Mouse (Mus musculus): ENCODE measurements around the gene Lnx1. TPM values are rescaled to one million over a fixed set of nuclear protein-coding genes. Genes with fewer than 3 reads are reported as not detected.

Gene Lnx1
- total RNA-seq, 2 experiments from 2014 or later: 5.9 to 7.8 TPM

DNA sequence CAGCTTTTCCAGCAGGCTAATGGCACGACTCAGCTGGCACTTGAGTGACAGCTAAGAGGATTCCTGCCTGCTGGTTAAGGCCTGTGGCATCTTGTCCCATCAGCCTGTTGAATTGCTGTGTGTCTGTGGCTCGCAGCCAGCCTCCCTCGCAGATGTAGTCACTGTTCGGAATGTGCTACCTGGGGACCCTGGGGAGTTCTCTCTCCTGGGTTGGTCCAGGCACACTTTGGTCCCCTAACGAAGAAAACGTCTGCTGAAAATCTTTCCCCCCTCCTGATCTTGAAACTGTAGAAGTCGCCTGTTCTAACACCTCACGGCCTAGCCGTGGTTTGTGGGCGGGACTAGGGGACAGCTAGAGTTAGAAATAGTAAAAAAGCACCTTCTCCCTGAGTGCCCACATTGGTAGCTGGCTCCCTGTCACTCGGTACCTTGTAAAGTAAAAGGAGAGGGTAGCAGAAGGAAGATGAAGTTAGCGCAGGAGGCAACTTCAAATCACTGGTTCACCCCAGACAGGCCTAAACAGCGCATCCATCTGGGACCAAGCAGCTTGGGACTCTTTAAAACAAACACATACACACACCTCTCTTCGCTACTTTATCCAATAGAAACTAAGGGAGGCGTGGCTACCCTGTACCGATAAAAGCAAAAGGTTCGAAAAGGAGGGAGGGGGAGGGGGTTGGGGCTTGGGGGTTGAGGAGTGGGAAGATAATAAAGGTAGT is 1.2 kb upstream of the Lnx1 start:
- DNase-seq: peak in 1 of 2 experiments; percentile 28
- intact Hi-C loops (cut with DNase I): loop anchor here (10.0 kb wide), 1 partner anchor 451 kb away; the partner anchor contains the start of gene Pdgfra

DNA sequence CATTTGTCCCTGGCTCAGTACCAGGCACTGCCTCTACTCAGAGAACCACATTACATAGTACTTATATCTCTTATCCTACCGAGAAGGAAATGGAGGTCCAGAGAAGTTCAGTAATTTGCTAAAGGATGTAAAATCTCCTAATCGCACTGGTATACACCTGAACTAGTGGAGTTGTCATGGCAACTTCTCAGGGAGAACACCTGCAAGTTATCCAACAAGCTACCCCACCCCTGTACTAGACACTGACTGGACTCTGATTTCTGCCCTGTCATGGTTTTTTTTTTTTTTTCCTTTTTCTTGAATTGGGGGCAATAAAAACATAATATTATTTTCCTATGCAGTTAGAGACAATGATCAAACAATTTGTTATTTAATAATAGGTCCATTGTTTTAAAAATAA is 1.8 kb downstream of the Lnx1 start:
- intact Hi-C loops (cut with DNase I): loop anchor here (10.0 kb wide), 1 partner anchor 454 kb away; the partner anchor contains the start of gene Pdgfra
- DNase-seq: no peak

DNA sequence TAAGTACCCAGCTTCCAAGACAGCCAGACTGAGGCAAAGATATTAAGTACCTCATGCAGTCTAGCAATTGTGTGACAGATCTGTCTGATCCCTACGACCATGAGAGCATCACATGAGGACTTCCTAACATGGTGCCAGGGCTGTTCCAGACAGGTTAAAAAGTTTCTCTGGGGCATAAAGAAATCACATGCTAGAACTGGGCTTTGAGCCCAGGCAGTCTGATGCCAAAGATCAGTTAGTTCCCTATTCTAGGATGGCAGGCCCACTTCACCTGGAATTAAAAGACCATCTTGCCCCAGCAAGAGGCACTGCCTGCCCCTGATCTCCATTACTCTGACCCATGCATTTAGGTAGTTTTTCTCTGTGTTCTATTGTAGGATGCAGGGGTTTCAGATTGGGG is 3.0 kb downstream of the Lnx1 start:
- DNase-seq: peak in 1 of 2 experiments; percentile 34
- intact Hi-C loops (cut with DNase I): loop anchor here (10.0 kb wide), 1 partner anchor 455 kb away; the partner anchor contains the start of gene Pdgfra

DNA sequence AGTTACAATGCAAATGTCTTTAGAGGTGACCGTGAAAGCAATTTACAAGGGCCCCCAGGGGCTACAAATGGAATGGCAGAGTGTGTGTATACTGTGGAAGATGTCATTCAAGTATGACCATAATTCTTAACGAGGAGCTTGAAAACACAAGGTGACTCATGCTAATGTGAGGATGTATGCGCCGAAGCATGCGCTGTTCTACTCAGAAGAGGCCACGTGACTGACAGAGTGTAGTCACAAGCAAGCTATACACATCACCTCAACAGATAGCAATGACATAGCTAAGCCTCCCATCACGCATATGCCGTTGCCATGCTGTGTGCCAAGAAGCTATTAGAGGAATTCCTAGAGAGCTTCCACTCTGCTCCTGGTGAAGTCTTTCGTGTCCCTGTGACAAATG is 5.2 kb downstream of the Lnx1 start:
- intact Hi-C loops (cut with DNase I): no loop called here
- no peak for DNase-seq

DNA sequence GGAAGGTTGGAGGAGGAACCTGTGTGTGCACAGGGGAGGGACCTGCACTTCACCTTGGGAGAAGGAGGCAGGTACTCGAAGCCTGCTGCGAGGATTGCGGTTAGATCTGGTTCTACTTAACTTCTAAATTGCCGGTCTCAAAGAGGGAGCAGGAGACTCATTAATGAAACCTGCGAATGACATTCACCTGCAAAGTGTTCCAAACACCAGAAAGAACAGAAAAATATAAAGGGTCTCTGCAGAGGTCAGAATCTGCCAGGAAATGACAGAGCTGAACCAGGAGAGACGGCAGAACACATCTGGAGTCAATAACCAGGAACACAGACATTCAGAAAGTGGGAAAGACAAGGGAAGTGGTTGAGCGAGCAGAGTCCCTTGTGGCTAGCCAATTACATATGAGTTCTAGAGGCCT is 8.3 kb downstream of the Lnx1 start:
- DNase-seq: no peak
- intact Hi-C loops (cut with DNase I): no loop called here

DNA sequence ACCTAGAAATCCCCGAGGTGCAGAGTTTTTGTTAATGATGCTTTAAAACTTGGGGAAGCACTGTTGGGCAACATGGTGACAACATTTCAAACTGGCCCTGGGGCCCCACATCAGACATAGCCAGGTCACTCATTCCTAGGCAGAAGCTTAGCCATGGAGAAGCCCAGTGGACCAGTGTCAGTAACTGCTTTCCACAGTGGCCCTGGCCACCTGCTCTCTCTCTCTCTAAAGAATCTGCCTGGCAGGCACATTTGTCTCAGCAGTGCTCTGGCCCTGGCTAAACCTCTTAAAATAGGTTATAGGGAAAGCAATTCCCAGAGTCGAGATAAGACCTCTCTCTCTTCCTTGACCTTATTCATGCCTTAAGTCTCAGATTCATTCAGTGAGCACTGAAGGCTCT is 8.9 kb downstream of the Lnx1 start:
- peak in 1 of 2 experiments; percentile 28 for DNase-seq
- intact Hi-C loops (cut with DNase I): no loop called here

DNA sequence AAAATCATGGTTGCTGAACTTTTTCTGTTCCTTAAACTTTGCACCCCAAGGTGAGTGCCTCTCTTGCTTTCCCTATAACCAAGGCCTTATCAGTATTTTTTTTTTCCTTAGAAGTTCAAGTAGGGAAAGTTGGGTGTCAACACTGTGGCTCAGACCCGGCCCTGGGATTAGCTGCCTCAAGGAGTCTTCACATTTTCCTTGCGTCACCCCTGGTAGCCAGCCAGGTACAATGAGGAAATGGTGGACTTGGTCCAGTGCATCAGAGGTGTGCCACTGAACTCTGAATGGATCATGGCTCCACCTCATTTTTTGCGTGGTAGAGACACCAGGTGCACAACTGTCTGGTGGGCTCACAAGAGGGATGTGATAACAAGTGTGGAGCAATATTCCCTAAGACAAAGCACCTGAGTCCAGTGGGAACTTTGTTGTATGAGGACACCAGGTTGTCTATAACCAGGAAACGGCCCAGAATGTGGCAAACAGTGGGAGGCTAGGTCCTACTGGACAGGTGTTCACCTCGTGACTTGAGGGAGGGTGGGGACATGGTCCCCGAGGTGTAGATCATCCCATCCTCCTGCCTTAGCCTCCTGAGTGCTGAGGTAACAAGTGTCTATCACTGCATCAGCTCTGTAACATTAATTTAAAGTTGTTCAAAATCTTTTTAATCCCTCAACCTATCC is 10.2 kb downstream of the Lnx1 start:
- no peak for DNase-seq

DNA sequence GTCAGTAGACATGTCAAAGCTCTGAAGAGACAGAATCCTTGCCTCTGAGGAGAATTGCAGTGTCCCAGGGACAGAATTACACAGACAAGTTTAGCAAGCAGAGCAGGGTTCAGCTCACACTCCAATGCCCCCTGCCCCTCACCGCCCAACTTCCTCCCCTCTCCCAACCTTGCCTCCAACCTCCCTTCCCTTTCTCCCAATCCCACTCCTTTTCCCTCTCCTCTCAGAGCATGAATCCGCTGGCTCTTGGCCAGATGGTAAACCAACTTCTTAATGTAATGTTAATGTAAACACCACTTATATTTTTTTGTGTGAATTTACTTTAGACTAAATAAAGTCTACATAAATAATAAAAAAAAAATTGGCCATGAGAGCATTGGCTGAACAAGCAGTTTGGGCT is 13.9 kb downstream of the Lnx1 start:
- intact Hi-C loops (cut with DNase I): no loop called here
- DNase-seq: no peak

More for the DNA sequence above, 10.2 kb downstream of the Lnx1 start:
- intact Hi-C loops (cut with DNase I): no loop called here

DNA sequence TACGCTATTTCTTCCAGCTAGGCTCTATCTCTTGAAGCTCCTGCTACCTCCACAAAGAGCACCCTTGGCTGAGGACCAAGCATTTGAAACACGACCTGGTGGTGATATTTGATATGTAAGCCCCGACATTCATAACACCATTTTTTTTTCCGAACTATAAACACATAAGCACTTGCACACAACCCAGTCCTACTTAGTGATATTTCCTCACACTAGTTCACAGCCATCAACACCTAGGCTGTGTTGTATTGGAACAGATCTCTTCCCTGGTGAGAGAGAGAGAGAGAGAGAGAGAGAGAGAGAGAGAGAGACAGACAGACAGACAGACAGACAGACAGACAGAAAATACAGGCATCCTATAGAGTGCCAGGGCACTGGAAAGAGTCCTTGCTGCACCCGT is 17.8 kb downstream of the Lnx1 start:
- DNase-seq: no peak
- intact Hi-C loops (cut with DNase I): no loop called here

DNA sequence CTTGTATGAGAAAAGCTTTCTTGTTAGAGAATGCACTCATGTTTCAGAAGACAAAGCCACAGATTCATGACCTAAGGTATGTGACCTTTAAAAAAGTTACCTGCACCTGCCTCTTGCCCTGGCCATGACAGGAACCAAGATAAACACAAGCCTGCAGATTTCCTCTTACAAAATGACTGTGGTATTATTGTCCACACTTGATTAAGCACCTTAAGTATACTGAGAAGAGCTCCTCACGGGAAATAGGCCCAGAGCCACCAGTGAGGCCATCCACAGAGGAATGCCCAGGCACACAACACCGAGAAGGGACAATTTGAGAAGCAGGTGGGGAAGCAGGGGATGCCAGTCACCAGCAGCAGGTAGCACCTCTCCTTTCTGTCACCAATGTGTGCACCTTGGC is 18.9 kb downstream of the Lnx1 start:
- DNase-seq: no peak
- intact Hi-C loops (cut with DNase I): no loop called here

DNA sequence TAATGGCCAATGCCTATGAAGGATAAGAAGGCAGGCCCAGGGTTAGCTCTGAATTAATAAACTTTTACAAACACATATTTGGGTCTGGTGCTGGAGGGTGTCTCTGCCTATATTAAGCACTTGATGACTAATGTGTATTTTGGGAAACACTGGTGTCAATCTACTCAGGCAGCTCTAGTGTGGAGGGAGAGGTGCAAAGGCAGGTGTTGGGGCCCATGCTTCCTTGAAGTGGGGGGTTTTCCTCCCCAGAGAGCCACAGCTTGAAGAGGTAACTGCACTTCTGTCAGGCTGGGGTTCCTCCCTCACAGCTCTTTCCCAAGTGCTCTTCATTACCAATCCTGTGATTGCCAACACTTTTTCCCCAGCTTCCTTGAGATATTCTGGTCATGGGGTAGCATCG is 20.0 kb downstream of the Lnx1 start:
- DNase-seq: no peak
- intact Hi-C loops (cut with DNase I): no loop called here

DNA sequence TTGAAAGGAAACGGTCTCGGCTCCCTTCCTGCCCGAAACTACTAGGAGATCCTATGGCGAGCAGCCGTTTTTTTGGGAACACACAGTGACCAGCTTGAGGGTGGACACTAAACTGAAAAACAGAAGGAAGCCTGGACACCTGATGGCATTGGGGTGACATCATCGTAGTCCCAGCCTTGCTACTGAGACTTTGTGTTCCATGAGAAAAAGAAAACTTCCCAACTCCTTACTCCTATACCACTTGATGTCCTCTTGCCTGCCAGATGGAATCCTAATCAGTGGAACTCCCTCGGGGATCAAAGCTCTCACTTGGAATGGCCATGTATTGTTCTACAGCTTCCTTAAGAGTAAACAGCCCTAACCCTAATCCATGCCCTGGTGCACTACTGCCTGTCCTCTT is 23.1 kb downstream of the Lnx1 start:
- intact Hi-C loops (cut with DNase I): no loop called here
- DNase-seq: peak; percentile 63 to 65

DNA sequence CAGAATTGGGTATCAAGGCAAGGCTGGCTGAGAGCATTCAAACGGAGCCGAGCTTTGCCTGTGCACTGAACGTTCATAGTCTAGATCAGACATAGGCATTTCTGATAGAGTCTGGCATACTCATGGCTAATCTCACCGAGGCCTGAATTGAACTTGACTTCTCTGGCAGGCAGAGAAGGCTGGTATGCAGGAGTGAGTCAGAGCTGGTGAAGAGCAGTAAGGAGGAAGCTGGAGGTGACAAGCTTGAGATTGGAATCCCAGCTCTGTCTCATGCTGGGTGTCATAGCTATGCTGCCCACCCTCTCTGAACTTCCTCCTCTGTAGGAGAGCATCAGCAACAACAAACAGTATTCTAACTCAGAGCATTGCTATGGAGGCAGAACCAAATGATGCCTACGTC is 24.0 kb downstream of the Lnx1 start:
- no peak for DNase-seq

DNA sequence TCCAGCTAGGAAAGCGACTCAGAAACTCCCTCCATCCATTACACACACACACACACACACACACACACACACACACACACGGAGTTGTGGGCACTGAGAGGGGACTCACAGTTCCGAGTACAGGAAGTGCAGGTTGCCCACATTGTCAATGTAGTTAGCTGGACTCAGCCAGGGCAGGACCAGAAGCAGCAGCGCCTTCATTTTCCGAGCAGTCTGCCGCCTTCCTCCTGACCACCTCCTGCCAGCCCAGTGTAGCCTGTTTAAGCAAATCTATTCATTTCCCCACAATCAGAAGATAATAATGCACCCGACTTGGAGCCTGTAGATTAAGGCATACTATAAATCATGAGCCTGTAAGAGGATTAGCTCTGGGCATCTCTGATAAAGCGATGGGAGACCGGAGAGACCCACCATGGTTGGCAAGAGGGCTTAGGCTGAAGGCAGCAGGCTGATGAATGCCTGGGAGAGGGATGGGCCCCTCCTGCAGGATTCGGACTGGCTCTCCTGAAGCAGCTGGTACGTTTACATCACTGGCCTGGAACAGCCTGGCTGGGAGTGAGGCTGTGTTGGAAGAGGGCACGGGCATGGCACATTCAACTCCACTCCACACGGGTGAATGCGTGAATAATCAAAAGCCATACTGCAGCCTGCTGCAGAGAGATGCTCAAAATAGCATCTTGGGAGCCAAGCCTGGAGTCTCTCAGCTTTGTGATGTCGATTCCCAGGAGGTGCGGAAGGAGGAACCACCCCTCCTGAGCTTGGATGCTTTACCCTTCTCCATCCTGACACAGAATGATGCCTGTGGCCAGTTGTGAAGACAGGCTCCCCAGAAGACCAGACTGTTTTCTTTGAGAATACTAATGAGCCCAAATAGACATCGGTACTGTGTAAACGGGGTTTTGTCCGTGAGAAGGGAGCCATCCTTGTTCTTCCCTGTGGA is 25.0 kb downstream of the Lnx1 start:
- intact Hi-C loops (cut with DNase I): no loop called here
- peak in 1 of 2 experiments; percentile 46 for DNase-seq

More for the DNA sequence above, 24.0 kb downstream of the Lnx1 start:
- intact Hi-C loops (cut with DNase I): no loop called here

DNA sequence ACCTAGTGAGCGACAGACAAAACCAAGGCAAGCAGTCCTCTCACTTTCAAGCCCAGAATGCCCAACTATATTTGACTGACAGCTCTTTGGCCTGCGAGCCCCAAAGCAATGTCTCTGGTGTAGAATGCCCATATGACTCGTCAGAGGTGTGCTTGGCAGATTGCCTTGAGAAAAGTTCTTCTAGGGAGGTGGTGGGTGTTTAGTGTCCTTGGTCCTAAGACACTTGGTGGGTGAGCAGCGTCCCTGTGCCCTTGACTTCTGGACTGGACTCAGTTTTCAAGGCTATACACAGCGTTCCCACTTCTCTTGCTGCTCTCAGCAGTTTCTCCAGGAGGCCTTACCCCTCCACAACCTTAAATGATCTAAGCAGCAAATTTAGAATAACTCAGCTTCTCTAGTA is 30.2 kb downstream of the Lnx1 start:
- intact Hi-C loops (cut with DNase I): no loop called here
- no peak for DNase-seq

DNA sequence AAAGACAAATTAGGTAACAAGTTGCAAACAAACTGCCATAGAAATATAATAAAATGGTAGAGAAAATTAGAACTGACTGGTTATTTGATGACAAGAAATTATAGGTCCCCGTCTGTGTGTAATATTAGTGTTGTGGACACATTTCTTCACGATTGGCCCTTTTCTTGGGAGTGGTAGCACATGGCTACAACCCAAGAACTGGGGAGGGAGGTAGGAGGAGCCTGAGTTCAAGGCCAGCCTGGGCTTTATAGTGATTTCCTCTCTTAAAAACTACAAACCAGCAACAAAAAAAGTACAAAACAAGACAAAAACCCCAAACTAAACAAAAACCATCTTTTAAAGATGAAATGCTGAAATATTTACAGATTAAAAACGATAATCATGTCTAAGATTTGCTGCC is 31.8 kb downstream of the Lnx1 start:
- DNase-seq: no peak
- intact Hi-C loops (cut with DNase I): no loop called here

DNA sequence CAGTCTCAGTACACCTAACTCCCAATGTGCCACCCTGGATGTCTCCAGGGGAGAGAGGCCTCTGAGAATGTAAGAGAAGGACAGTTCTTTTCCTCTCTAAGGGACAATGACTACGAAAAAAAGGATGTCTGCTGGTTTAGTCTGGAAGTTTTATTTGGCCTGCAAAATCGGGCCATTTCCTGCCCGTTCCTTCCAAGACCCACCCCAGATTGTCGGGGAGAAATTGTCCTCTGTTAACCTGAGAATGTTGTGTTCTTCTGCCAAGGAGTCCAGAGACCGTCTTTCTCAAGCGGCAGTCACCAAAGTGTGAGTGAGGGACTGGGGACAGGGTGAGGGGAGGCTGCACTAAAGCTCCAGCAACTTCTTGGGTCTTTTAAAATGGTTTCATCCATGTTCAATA is 32.8 kb downstream of the Lnx1 start:
- intact Hi-C loops (cut with DNase I): no loop called here
- no peak for DNase-seq

DNA sequence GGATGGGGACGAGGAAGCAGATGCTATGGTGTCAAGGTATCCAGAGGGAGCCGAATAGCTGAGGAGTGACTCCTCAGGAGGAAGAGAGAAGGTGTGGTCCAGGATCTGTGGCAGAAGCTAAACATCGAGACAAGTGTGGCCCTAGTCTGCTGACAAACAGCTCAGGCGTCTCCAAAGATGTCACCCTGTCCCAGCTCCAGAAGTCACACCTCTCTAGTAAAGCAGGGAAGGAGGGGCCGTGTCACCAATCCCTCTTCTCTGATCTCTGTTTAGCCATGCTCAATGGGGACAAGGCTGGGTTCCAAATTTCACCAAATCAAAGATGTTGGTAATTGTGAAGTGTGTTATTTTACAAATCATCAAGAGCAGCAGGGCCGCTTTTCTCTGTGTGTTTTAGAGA is 33.8 kb downstream of the Lnx1 start:
- intact Hi-C loops (cut with DNase I): no loop called here
- DNase-seq: no peak

DNA sequence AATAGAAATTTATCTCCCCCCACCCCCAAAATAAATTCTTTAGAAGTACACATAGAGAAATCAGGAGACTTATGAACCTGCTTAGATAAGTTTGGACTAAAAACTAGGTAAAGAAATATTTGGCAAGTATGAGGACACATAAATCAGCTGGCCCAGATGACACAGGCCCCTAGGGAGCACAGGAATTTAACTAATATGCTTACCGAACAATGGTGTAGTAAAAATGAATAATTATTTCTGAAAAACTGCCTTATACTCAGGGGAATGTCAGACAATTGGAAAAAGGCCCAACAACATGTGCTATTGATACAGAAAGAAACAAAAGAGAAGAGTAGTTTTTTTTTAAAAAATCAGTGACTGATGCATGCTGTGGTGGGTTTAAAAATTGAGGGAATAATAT is 40.1 kb downstream of the Lnx1 start:
- DNase-seq: peak in 1 of 2 experiments; percentile 23
- intact Hi-C loops (cut with DNase I): no loop called here

DNA sequence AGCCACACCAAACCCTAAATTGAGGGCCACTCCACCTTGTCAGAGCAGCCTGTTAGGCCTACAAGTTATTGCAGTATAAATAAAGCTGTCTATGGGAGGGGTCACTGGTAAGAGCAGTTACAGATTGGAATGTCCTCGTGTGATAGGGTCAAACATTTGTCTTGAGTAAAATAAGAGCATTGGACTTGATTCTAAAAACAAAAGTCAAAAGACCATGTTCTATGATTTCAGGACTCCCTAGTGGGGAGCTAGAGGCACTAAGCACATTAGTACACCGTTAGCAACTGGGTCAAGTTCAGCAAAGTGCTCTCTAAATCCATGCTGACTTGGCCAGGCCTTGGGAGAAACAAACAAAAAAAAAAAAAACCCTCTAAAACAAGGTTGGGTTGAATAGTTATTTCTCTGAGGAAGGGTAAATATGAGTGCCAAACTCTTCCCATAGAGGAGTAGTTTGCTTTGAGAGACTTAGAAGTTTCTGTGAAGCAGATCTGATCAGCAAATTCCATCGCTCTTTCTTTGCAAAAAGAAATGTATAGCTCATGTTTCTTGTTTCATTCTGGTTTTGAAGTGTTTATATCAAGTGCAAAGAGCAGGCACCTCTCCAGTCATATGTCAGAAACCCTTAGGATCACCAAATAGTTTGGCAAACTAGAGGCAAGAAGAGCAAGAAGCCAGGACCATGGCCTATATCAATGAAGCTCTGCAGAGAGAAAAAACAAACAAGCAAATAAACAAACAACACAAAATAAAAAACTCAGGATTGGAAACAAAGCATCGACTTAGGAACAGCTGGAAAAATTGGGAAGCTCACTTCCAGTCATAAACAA is 40.8 kb downstream of the Lnx1 start:
- intact Hi-C loops (cut with DNase I): no loop called here
- no peak for DNase-seq
